Mouse (Mus musculus): ENCODE results near the gene Ssbp3.

Gene Ssbp3

GRCm38 (mm10) chr4:106910201-106911172 is at the start of gene Ssbp3:
Gene Ssbp3, plus strand, starts transcription at chr4:106910701.
- in situ Hi-C loops (cut with MboI, MseI), result no loop called here

DNA sequence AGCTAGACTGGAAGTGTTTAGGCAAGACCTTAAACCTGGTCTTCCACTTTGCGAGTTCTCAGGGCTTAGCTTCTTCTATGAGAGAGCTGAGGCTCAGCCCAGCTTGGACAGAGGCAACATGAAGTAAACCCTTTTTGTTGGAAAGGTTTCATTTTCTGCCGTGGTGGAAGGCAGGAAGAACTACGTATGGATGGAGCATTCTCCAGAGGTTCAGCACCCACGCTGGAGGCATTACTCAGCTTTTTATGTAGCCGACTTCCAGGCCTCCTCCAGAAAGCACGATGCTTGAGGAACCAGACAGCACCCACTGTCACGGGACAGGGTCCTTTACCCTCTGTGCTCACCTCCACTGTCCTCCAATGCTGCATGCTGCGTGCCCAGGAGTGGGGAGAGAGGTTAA is 48.6 kb upstream of the Ssbp3 start:
- in situ Hi-C loops (cut with MboI, MseI), result no loop called here

DNA sequence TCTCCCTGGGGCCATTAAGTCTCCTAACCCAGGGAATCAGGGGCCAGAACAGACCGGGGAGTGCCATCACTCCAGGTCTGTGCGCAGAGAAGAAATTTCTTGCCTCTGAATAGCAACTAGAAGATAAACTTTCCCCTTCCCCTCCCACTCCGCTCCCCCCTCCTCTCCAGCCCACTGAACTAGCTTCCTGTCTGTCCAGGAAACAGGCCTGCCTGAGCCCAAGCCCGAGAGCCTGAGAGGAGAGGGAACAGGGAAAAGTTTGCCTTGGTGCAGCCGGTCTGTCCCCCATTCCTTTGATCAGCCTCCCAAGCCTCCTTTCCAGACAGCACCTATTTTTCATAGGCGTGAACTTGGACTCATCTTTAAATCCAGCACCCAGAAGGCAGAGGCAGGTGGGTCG is 48.2 kb upstream of the Ssbp3 start:
- in situ Hi-C loops (cut with MboI, MseI), result no loop called here

GRCm38 (mm10) chr4:106862767-106863370 is 47.6 kb upstream of the Ssbp3 start:
- in situ Hi-C loops (cut with MboI, MseI), result no loop called here

GRCm38 (mm10) chr4:106865415-106866110 is 44.9 kb upstream of the Ssbp3 start:
- in situ Hi-C loops (cut with MboI, MseI), result no loop called here

DNA sequence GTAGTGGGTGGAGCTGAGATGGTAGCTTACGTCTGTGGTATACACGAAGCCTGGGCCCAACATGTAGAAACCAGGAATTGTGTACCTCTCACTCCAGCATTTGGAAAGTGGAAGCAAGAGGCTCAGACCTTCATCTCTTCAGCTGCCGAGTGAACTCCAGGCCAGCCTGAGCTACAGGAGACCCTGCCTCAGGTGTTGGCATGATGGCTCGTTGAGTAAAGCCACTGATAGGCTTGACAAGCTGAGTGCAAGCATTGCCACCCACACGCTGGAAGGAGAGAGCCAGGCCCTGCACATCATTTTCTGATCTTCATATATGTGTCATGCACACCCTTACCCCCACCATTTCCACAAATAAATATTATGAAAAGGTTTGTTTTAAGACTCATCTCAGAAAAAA is 44.1 kb upstream of the Ssbp3 start:
- in situ Hi-C loops (cut with MboI, MseI), result no loop called here

- in situ Hi-C loops (cut with MboI, MseI), result no loop called here
Observed at GRCm38 (mm10) chr4:106866845-106867244, 43.7 kb upstream of the Ssbp3 start.

GRCm38 (mm10) chr4:106868737-106869438 is 41.6 kb upstream of the Ssbp3 start:
- in situ Hi-C loops (cut with MboI, MseI), result no loop called here

DNA sequence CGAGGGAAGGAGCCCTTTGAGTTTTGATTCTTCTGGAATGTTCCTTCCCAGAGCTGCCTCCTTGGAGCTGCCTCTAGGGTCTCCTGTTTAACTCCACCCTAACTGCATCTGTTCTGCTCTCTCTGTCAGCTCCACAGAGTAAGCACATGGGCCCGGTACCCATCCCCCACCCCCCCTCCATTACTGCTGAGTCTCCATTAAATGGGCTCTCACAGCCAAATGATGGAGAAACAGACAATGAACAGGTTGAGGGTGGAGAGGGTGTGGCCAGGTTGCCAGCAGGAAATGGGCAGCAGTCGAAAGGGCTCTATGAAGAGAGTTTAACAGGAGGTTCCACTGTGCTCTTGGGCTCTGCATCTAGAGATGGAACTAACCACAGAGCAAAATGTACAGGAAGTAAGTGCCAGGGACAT is 41.0 kb upstream of the Ssbp3 start:
- in situ Hi-C loops (cut with MboI, MseI), result no loop called here

GRCm38 (mm10) chr4:106870556-106870955 is 39.9 kb upstream of the Ssbp3 start:
- in situ Hi-C loops (cut with MboI, MseI), result loop anchor here (10.0 kb wide), 1 partner anchor 1764 kb away; no protein-coding TSS in a partner anchor

DNA sequence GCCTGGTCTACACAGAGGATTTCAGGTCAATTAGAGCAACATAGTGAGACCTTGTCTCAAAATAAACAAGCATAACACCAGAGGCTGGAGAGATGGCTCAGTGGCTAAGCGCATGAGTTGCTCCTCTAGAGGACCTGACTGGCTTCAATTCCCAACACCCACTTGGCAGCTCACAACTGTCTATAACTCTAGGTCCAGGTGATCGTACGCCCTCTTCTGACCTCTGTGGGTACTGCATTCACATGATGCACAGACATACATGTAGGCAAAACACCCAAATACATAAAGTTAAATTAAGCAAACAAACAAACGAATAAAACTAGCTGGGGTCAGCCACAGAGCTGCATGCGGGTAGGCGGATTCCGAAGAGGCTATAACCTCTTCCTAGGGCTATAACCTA is 36.0 kb upstream of the Ssbp3 start:
- in situ Hi-C loops (cut with MboI, MseI), result loop anchor here (10.0 kb wide), 1 partner anchor 1760 kb away; no protein-coding TSS in a partner anchor

DNA sequence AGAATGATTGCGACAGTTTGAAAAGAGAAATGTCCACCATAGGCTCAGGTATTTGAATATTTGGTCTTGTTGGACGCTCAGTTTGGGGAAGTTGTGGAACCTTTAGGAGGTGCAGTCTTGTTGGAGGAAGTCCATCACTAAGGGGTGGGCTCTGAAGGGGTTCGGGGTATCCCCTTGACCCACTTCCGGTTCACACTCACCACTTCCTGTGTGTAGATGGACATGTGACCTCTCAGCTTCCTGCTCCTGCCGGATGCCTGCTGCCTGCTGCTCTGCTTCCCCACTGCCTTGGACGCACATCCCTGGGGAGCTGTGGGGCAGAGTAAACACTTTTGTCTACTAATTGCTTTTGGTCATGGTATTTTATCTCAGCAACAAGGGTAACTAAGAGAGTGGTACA is 29.4 kb upstream of the Ssbp3 start:
- in situ Hi-C loops (cut with MboI, MseI), result no loop called here

GRCm38 (mm10) chr4:106883149-106883548 is 27.4 kb upstream of the Ssbp3 start:
- in situ Hi-C loops (cut with MboI, MseI), result no loop called here

- in situ Hi-C loops (cut with MboI, MseI), result no loop called here
Observed at GRCm38 (mm10) chr4:106886307-106887085, 24.0 kb upstream of the Ssbp3 start.

DNA sequence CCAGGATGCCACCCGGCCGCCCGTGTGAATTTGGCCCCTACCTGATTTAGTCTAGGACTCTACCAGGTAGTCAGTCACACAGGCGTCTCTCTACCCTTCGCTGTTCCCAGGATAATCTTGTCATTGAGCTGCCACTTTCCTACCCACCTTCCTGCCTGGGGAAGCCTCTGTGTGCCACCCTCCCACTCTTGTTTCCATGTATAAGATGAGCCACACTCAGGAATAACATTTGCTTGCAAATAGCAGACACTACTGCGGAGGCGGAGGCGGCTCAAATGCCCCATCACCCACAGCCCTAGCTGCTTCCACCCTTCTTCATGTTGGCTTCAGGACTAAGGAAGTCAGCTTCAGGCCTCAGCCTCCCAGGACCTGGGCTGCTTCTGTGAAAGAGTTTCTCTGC is 14.4 kb upstream of the Ssbp3 start:
- in situ Hi-C loops (cut with MboI, MseI), result no loop called here

GRCm38 (mm10) chr4:106898923-106899322 is 11.6 kb upstream of the Ssbp3 start:
- in situ Hi-C loops (cut with MboI, MseI), result no loop called here

DNA sequence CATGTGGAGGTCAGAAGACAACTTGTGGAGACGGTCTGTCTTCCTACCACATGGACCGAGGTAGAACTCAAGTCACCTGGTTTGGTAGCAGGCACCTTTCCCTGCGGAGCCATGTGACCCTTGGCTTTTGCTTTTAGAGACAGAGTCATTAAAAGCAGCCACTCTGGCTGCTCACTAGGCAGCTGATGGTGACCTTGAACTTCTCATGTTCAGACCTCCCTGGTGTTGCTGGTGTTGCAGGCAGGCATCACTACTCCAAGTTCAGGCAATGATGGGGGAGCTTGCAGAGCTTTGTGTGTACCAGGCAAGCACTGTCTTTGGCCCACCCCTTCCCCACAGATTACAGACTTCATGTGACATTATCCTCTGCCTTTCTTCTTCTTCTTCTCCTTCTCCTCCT is 11.0 kb upstream of the Ssbp3 start:
- in situ Hi-C loops (cut with MboI, MseI), result no loop called here

DNA sequence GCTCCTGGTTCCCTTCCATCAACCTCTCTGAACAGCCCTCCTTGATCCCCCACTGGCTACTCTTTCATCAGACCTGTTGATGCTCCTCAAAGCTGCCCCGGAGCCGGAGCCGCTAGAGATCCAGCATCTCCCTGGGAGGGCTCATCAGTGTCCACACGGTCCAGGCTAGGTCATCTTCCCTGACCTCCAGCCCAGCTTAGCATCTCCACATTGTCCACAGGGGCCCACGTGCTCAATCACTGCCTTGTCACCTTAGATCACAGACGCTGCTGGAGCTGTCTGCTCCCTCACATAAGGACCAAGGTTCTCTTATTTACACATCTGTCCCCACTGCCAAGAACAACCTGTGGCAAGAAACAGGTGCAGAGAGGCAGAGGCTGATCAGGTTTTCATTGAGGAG is 9.8 kb upstream of the Ssbp3 start:
- in situ Hi-C loops (cut with MboI, MseI), result loop anchor here (5.0 kb wide), 1 partner anchor 43 kb away; no protein-coding TSS in a partner anchor

GRCm38 (mm10) chr4:106901610-106902009 is 8.9 kb upstream of the Ssbp3 start:
- in situ Hi-C loops (cut with MboI, MseI), result loop anchor here (5.0 kb wide), 1 partner anchor 44 kb away; no protein-coding TSS in a partner anchor

- in situ Hi-C loops (cut with MboI, MseI), result loop anchor here (5.0 kb wide), 1 partner anchor 45 kb away; no protein-coding TSS in a partner anchor
Observed at GRCm38 (mm10) chr4:106902157-106902556, 8.3 kb upstream of the Ssbp3 start.

Measured in T-helper 1 cell (primary cell).